Mouse (Mus musculus): ENCODE measurements around the gene Ppp2r2c.

Ppp2r2c gene

GRCm38 (mm10) chr5:36898415-36899109, 30.2 kb downstream of the Ppp2r2c start:
- DNase-seq (ENCODE audit: low spot score) = no peak

GRCm38 (mm10) chr5:36899392-36899791, 31.1 kb downstream of the Ppp2r2c start:
- no peak for DNase-seq (ENCODE audit: low spot score)

DNA sequence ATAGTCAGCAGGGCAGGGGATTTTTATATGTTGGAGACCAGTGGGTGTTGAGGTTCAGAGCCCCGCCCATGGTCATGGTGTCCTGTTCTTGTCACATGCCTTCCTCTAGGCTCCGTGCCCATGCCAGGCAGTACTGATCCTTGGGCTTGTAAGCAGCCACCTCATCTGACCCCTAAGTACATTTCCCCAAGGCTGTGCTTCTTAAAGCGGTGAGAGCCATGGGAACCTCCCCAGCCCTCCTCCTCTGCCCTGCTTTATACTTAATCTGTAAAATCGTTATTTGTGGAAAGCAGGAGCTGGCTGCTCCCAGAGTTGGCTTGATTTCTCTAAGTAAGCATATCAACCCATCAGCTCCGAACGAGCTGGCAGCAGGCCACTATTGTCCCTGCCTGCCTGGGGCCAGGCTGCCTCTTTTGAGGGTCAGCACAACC, 31.9 kb downstream of the Ppp2r2c start:
- DNase-seq (ENCODE audit: low spot score) = no peak

- no peak for DNase-seq (ENCODE audit: low spot score)
Observed at GRCm38 (mm10) chr5:36902807-36903206, 34.5 kb downstream of the Ppp2r2c start.

DNA sequence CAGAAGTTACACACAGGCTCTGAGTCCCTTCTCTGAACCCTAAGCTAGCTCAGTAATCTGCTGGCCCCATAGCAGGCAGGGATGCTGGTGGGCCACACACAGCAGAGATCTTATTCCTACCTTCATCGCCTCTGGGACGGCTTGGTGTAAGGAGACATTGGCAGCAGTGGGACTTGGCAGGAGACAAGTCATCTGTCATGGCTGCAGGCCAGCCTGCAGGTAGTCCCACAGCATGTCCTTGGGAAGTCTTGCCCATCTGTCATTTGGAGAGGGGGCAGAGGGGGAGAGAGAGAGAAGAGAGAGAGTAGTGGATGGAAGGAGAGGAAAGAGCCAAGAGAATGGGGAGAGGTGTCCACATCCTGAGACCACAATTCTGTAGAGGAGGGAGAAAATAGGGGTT, 35.8 kb downstream of the Ppp2r2c start:
- DNase-seq (ENCODE audit: low spot score) = no peak

DNA sequence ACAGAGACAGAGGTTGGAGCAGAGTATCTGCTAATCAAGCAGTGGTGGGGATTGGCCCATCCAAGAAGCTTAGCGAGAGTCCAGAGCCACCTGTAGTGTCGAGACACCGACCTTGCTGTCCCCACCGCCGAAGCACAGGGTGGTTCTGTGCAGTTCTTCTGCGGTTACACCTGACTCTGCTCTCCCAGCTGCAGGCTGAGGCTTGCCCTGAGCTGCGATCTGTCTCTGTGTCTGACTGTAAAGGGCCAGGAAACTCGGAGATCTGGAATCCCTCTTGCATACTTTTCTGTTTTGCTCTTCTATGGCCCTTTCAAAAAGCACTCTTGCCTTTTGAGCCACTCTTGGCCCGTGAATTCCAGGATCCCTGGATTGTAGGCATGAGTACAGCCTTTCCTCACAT, 36.4 kb downstream of the Ppp2r2c start:
- no peak for DNase-seq (ENCODE audit: low spot score)

DNA sequence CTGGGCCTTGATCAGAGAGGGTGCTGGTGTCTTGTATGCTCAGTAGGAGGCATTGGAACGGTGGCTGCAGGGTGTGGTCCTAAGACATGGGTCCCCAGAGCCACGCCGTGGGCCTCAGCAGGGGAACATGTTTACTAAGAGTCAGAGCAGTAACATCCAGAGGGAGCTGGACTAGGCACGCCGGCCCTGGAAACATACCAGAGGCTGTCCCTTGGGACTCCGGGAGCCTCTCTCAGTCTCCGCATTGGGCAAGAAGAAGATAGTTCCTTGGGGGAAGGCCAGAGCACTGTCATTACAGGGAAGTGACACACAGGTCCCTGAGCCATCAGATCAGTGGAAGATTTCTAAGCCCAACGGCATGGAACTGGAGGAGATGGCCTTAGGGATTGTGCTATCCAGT, 36.9 kb downstream of the Ppp2r2c start:
- DNase-seq (ENCODE audit: low spot score) = no peak

DNA sequence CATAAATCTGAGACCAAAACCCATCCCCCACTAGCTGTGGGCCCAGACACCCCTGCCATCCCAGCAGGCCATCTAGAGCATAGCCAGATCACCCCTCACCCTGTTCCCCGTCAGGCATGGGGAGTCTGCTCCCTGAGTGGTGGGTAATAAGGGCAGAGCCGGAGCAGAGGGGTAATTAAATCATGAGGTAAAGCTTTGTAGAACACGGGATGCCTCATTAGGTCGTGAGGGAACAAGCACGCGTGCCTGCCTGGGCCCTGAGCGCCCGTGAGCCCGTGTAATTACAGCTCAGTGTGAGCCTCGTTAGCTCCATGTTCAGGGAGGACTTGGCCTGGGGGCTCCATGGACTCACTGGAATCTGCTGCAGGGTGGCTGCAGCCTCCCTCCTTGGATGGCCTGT, 39.4 kb downstream of the Ppp2r2c start:
- no peak for DNase-seq (ENCODE audit: low spot score)

DNA sequence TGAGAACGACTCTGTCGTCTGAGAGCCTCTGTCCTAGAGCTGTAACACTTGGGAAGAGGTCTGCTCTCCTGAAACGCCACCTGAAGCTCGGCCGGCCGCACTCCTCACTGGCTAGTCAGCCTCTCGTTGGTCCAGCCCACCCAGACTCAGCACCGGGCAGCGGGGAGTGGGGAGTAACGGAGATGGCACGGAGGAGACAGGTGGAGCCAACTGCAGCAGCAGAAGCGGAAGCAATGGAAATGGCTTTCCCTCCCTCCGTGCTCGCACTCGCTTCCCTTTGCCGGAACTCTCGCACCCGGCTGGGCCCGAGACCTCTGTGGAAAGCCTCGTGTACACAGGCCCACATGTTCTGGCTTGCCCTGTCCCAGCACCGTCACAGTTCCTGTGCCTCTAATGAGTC, 41.2 kb downstream of the Ppp2r2c start:
- no peak for DNase-seq (ENCODE audit: low spot score)

GRCm38 (mm10) chr5:36910980-36911379, 42.7 kb downstream of the Ppp2r2c start:
- DNase-seq (ENCODE audit: low spot score) = no peak

DNA sequence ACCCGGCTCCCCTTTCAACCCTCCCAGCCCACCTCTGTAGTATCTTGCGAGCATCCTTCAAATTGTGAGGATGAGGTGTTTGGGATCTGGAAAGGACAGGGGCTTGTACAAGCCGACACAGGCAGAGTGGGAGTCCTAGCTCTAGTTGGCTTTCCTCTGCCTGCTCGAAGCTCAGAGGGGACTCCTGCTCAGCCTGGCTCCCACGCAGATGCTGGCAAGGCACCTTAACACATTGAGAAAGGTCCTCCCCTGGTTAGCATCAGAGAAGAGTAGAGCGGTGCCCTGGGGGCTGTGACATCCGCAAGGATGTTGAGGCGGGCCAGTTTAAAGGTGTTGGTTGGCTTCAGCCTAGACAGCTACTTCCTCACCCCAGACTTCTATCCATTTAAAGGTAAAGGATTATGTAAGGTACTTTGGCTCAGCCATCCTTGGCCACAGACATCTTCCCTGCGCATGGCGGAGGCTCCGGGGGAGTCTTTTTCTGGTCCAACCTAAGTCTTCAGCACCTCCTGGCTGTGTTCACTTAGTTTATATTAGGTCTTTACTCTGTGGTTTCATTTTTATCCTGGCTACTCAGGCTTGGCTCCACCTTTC, 43.5 kb downstream of the Ppp2r2c start:
- no peak for DNase-seq (ENCODE audit: low spot score)

- no peak for DNase-seq (ENCODE audit: low spot score)
Observed at GRCm38 (mm10) chr5:36912602-36913310, 44.4 kb downstream of the Ppp2r2c start.

DNA sequence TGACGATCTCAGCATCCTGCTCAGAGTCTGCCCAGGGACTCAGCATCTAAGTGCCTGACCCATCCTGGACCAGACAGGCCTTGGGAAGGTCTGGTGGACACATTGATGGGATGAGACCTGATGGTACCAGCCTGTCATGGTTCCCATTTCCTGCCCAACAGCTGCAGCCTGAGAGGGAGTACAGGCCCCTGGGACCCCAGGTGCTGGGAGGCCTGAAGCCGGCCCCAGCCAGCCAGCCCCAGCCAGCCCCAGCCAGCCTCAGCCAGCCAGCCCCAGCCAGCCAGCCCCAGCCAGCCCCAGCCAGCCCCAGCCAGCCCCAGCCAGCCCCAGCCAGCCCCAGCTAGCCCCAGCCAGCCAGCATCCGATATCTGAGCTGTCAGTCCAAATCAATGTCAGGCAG, 46.9 kb downstream of the Ppp2r2c start:
- DNase-seq (ENCODE audit: low spot score) = no peak

- no peak for DNase-seq (ENCODE audit: low spot score)
Observed at GRCm38 (mm10) chr5:36916581-36916980, 48.3 kb downstream of the Ppp2r2c start.

GRCm38 (mm10) chr5:36917245-36917644, 48.9 kb downstream of the Ppp2r2c start:
- no peak for DNase-seq (ENCODE audit: low spot score)

GRCm38 (mm10) chr5:36918016-36918415, 49.7 kb downstream of the Ppp2r2c start:
- no peak for DNase-seq (ENCODE audit: low spot score)

DNA sequence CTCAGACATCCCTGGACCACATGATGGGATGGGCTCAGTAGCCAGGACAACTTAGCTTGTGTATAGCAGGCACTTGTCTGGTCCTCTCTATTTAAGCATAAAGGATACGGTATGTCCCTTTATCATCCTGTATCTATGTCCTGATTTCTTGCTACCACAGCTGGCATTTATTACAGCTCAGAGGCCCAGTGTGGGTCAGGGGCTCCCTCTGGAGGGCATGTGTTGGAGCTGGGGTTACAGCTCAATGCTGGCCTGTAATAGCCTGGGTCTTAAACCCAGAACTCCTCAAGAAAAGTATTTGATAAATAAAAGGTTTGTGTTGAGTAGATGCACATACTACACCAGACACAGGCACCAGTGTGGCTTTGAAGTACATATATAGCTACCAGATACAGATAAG, 51.8 kb downstream of the Ppp2r2c start:
- DNase-seq (ENCODE audit: low spot score) = no peak

- no peak for DNase-seq (ENCODE audit: low spot score)
Observed at GRCm38 (mm10) chr5:36921871-36922270, 53.6 kb downstream of the Ppp2r2c start.

GRCm38 (mm10) chr5:36922811-36923210, 54.5 kb downstream of the Ppp2r2c start:
- DNase-seq (ENCODE audit: low spot score) = no peak

DNA sequence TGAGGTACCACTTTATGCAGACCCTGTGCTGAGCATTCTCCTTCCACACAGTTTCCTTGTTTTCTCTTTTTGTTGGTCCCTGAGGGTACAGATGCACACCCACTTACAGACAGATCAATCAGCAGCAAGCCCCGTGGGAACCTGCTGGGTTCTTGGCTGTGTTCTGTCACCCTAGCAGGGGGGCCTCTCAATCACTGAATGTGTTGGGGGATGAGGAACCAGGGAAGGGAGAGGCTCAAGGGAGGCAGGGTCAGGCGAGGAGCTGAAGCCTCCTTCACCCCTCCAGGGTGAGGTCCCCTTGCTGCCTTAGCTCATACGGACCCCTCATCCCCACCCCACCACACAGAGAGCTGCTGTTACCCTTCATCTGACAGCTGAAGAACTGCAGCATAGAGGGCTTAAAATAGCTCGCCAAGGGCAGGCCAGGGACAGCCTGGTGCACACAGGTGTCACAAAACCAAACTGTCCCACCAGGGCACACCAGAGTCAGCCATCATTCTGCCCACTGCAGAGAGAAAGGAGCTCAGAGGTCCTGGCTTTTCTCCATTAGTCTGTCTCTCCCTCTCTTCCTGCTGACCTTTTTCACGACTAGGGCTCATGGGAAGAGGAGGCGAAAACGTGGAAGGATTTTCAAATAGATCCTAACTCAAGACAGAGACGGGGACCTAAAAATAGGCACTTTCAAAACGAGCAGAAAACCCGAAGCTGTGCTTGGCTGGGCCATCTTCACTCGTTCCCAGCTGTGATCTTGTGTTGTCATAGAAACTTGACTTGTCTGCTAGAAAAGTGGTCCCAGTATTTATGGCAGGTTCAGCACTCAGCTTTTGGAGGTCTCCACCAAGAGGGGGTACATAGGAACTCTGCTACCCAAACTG, 55.8 kb downstream of the Ppp2r2c start:
- DNase-seq (ENCODE audit: low spot score) = no peak

GRCm38 (mm10) chr5:36928701-36929100, 60.4 kb downstream of the Ppp2r2c start:
- DNase-seq (ENCODE audit: low spot score) = no peak

- no peak for DNase-seq (ENCODE audit: low spot score)
Observed at GRCm38 (mm10) chr5:36929376-36929775, 61.1 kb downstream of the Ppp2r2c start.
